Mouse (Mus musculus) E14TG2a.4 (cell line): ENCODE results near the gene Cnnm2.

Experiments
- CTCF ChIP-seq: conservative IDR thresholded peaks from 2 replicates; pipeline ENCODE4 v1.5.1; 2014; ENCODE audit warnings: low read length
- NANOG ChIP-seq: IDR thresholded peaks from 2 replicates; pipeline ENCODE4 v1.6.1; 2014; ENCODE audit warnings: borderline replicate concordance, low read length, mixed read lengths

- TF ChIP-seq CTCF: no peak
- no peak for TF ChIP-seq NANOG
These were observed 57.9 kb downstream of the Cnnm2 start for GRCm38 (mm10) chr19:46819276-46819675.
